Mouse (Mus musculus) lung, postnatal 10 days (tissue): ENCODE data around the gene Cyp1a1.
"Not testable (repeated sequence)": the region's sequence is repeated elsewhere in the genome, so short reads cannot be mapped to it uniquely, and the experiment has no call there.

Experiments used
- DNase-seq: peaks from one replicate; pipeline ENCODE4 v3.0.0; 2021

Gene Cyp1a1

DNA sequence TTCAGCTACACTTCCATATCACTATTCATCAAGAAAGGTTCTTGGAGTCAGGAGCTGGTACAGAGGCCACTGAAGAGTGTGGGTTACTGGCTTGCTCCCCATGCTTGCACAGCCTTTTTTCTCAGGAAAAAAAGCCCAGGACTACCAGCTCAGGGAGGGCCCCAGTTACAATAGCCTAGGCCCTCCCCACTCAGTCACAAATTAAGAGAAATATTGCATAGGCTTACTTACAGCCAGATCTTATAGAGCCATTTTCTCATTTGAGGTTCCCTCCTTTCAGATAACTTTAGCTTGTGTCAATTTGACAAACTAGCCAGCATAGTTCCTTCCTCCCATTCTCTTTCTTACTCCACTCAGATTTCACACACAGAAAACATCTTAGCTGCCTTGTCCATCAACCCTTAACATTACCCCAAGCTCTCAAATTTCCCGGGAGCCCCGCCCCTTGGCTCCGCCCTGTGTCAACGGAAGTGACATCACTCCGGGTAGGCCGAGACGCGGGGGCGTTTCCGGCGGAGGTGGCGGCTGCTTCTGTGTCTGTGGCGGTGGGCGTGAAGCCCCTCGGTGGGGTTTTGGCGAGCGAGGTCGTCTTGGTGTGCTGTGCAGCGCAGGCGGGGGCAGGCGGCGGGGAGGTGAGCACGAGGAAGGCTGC, 20.5 kb downstream of the Cyp1a1 start, which contains the start of gene Edc3:
Gene Edc3, plus strand, starts transcription at position 473 of the 652 bp plus-strand sequence.
- peak; percentile 97 for DNase-seq

DNA sequence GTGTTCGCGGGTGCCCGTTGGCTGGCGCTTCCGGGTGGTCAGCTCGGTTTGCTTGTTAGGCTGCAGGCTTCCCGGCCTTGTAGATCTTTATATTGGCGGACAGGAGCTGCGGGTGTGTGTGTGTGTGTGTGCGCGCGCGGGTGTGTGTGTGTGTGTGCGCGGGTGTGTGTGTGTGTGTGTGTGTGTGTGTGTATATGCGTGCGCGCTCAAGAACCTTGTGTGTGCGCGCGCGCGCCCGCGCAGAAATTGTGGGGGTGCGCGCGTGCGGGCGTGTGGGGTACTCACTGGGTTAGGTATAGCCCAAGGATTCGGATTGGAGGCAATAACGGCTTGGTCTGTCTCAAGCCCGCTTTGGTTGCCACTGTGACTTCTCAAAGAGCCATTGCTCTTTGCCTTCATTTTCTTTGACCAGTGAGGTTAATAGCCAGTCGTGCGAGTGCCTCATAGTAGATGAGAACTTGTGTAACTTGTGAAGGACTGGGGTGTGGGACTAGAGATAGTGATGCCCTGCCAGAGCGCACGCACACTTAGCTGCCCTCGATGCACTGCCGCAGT, 21.1 kb downstream of the Cyp1a1 start:
- DNase-seq, result peak; percentile 57

DNA sequence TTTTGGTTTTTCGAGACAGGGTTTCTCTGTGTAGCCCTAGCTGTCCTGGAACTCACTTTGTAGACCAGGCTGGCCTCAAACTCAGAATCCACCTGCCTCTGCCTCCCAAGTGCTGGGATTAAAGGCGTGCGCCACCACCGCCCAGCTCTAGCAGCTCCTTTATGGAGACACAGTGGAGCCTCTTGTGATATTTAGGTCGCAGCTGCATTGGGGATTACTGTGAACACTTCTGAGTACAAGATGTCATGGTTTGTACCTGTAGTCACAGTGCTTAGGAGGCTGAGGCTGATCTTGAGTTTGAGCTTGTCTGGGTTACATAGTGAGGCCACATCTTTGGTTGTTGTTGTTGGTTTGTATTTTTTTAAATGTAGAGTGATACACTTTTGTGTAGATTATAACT, 22.5 kb downstream of the Cyp1a1 start:
- DNase-seq, result not testable (repeated sequence)

DNA sequence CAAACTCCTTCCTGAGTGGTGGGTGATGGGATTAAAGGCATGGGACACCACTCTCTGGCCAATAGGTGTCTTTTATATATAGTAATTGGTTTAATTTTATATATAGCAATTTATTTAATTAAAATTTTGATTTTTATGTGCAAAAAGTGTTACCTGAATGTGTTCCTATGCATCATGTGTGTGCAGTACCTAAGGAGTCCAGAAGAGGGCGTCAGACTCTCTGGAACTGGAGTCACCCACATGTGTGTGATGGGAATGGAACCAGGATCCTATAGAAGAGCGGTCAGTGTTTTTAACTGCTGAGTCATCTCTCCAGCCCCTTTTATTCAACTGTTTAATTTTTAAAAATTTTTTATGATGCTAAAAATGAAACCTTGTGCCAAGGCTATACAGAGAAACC, 24.5 kb downstream of the Cyp1a1 start:
- no peak for DNase-seq

DNA sequence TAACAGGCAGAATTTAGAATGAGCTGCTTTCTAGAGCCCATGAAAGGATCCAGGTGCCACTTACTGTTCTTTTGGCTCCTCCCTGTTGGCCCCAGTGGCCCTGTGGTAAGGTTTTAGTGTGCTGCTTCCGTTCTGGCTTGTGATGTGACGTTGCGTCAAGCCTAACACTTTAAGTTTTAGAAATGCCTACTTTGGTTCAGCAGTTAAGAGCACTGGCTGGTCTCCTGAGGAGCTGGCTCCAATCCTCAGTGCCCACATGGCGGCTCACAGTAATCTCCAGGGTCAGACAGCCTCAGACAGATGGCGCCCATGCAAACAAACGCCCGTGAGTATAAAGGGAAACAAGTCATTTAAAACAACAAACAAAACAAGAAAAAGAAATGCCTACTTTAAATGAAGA, 30.7 kb downstream of the Cyp1a1 start:
- DNase-seq, result no peak

DNA sequence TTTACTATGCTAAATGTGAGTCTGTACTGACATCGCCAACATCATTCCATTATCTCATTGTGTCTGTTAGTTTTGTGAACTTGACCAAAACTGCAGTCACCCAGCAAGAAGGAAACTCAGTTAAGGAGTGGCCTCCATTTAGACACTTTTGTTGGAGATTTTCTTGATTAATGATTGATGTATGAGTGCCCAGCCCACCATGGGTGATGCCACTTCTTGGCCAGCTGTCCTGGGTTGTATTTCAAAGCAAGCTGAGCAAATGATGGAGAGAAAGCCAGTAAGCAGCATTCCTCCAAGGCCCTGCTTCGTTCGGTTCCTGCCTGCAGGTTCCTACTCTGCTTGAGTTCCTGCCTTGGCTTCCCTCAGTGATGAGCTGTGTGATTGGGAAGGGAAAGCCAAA, 33.0 kb downstream of the Cyp1a1 start:
- DNase-seq, result peak; percentile 42

DNA sequence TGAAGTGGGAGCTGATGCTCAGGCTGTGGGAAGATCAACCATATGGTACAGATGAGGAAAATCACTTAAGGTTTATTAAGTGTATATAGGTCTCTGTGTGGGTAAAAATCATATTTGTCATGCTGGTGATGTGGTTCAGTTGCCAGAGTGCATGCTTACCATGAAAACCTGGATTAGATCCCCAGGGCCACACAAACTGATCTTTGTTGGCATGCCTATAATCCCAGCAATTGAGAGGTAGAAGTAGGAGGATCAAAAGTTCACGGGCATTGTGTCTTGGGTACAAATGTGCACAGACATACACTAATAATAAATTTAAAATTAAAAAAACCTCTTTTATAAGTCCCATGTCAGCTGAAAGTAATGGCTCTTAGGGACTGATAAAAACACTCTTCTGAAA, 34.6 kb downstream of the Cyp1a1 start:
- no peak for DNase-seq

DNA sequence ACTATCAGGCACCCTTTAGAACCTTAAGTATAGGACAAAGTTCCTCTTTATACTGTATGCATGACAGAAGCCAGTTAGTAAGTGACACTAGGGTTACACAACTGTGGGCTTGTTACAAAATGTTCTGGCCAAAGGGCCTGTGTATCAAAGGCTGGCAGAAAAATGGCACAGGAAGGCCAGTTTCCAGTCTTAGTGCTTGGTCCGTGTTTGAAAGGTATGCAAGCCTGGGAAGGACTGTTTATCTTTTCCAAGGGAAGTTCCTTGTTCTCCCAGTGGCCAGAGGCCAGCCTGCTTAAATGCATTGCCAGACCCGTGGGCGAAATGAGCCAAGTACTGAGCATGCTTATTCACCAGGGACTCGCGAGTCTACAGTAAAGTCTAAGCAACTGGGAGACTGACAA, 35.6 kb downstream of the Cyp1a1 start:
- peak; percentile 87 for DNase-seq

DNA sequence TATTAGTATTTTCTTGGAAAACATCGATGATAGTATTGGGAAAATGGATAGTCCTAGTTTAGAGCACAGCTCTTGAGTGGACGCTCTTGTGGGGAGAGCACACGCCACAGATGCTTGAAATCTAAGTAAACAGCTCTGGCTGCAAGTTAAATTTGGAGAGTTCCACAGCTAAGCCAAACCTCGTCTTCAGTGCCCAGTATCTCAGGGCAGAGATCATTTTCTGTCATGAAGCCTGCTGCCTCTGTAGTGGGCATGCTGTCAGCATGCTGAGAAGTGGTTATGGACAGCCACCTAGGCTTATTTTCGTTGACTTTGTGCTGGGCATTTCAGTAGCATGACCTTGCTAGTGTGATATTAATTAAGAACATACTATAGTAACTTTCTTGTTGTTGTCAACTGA, 36.1 kb downstream of the Cyp1a1 start:
- no peak for DNase-seq

DNA sequence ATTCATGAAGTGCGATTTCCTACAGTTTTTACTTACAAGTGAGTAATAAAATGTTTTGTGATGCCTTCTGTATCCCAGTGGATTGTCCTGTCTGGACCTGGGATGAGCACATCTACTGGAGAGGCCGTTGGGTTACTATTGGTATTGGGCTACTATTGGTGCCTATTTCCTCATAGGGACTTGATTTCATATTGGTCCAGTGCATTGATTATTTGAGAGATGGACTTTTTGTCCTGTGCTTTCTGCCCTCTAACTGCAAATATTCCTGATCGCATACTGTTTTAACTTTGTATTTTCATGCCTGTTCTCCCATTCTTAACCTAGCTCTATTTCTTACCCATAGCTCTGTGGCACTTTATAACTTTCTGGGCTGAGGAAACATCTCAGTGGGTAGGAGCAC, 37.0 kb downstream of the Cyp1a1 start:
- DNase-seq, result no peak

DNA sequence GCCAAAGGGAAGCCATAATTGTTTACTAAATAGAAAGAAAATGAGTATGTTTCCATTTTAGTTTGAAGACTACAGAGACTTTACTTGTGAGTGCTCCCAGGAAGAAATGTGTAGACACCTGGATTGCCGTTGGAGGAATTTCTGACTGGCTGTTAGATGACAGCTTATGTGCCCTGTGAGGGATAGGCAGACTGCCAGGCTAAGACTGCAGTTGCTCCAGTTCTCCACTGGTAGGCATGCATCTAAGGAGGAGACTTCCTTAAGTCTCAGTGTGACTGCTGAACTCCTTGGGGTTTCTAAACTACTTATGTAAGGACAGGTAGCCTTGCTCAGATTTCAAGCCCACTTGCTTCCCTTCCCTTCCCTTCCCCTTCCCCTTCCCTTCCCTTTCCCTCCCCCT, 40.6 kb downstream of the Cyp1a1 start:
- no peak for DNase-seq

DNA sequence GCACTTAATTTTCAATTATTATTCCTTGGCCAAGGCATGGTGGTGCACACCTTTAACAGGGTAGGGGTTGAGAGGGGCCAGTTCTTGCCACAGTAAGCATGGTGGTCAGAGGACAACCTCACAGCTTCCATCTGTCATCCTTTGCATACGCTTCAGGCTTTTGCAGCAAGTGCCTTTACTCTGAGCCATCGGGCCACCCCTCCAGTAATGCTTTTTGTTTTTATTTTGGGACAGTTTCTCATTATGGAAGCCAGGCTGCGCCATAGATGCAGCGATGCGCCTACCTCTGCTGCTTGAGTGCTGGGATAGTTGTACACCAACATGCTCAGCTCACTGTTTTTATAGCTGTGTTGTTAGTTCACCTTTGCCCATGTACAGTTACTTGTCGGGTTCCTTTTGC, 45.9 kb downstream of the Cyp1a1 start:
- DNase-seq, result no peak

DNA sequence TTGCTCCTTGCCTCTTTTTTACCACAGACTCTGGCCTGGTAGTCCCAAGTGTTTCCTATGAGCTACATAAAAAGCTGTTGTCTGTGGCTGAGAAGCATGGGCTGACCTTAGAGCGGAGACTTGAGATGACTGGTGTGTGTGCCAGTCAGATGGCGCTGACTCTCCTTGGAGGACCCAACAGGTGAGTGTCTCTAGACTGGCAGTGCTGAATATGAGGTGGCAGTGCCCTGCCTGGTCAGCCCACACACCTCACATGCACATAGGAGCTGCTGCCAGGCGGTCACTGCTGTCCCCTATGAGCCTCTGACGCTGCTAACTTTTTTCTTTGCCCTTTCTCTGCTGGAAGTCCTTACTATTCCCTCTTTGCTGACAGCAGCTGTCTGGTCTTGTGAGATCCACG, 52.1 kb downstream of the Cyp1a1 start:
- no peak for DNase-seq

DNA sequence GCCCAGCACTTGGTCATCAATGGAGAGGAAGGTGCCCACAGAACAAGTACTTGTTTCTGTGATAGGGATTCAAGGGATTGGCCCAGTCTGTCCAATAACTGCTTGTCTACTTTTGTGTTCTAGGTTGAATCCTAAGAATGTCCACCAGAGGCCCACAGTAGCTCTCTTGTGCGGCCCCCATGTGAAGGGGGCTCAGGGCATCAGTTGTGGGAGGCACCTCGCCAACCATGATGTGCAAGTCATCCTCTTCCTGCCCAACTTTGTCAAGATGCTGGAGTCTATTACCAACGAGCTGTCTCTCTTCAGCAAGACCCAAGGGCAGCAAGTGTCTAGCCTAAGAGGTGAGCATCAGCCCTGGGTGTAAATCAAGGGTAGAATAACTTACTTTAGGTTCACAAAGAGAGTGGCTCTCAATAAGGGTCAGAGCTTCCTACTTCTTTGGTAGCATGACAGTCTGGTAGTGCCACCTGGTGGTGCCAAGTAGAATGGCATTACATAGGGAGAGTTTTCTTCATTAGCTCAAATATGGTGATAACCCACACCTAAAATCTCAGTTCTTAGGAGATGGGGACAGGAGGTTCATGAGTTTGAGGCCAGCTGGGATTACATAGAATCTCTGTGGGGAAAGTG, 56.8 kb downstream of the Cyp1a1 start:
- peak; percentile 50 for DNase-seq

DNA sequence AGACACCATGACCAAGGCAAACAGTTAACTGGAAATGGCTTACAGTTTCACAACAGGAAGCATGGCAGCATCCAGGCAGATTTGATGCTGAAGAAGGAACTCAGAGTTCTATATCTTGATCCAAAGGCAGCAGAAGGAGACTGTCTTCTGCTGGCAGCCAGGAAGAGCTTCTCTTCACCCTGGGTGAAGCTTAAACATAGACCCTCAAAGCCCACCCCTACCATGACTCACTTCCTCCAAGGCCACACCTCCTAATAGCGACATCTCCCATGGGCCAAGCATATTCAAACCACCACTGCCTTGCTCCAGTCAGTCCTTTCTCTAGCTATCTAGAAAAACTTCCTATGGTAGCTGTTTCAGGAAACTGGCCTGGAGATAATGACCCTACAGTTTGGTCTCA, 59.3 kb downstream of the Cyp1a1 start:
- DNase-seq, result no peak

DNA sequence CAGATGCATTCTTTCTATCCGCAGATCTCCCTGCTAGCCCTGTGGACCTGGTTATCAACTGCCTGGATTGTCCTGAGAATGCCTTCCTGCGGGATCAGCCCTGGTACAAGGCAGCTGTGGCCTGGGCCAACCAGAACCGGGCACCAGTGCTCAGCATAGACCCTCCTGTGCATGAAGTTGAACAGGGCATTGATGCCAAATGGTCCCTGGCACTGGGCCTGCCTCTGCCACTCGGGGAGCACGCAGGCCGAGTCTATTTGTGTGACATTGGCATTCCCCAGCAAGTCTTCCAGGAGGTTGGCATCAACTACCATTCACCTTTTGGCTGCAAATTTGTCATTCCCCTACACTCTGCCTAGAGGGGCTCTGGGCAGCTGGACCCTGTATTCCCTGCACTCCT, 60.4 kb downstream of the Cyp1a1 start:
- no peak for DNase-seq

DNA sequence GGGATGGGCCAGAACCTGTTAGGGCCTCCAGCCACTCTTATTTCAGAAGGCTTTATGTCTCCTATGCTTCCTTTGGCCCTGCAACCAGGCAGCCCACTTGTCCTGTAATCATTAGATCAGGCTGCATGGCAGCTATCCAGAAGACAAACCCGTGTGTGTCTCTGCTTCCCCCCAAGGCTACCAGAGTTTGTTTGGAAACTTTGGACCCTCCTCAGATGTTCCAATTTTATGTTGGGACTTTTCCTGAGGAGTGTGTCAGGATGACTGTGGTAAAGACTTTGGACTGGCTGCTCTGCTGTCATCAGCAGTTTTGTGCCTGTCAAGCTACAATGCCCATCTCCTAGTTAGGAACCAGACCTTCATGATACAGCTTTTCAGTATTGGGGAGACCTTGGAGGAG, 61.1 kb downstream of the Cyp1a1 start:
- DNase-seq, result no peak

DNA sequence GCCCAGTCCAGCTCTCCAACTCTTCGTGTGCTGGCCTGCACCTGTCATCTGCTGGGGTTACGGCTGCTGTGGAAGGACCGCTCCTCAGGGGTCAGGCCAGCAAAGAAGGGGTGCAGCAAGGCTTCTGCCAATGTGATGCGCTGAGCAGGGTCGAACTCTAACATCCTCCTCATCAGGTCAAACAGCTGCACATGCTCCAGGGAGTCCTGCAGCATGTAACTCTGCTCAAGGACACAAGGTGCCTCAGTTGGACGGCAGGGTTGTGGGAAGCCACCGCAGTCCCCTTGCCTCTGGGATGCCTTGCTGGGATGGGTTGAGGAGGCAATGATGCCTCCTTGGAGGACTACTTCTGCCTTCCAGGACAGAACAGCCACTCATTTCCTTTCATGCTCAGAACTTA, 63.2 kb downstream of the Cyp1a1 start:
- DNase-seq, result no peak
